Mouse (Mus musculus) limb, embryonic 10.5 days (tissue): ENCODE measurements at regions not wholly inside any gene's neighbourhood (a gene's known extent, or its start where the extent isn't known, plus 50 kb on each side); places are given as distances from the start of the nearest gene placed in this dataset.
A peak's percentile ranks its signal among the peaks of the same experiment; 100 is the strongest.

Experiments
- DNase-seq: peaks from one replicate; pipeline ENCODE4 v3.0.0-alpha.2; 2017; ENCODE audit warnings: low spot score
- H3K27ac ChIP-seq: fragments of 300-500 bp; sonication (generic); 2 replicates; pipeline ENCODE4 v1.5.1; 2016; ENCODE audit warnings: mild to moderate bottlenecking
- H3K27me3 ChIP-seq: fragments of 300-500 bp; sonication (generic); 2 replicates; pipeline ENCODE4 v1.6.1; 2016; ENCODE audit warnings: low read depth, mild to moderate bottlenecking; ENCODE audit not compliant: poor library complexity, severe bottlenecking
- H3K36me3 ChIP-seq: fragments of 300-500 bp; sonication (generic); 2 replicates; pipeline ENCODE4 v1.6.1; 2016; ENCODE audit warnings: mild to moderate bottlenecking, moderate library complexity
- H3K4me1 ChIP-seq: fragments of 300-500 bp; sonication (generic); 2 replicates; pipeline ENCODE4 v1.6.1; 2016
- H3K4me3 ChIP-seq: fragments of 300-500 bp; sonication (generic); 2 replicates; pipeline ENCODE4 v1.5.1; 2016; ENCODE audit warnings: mild to moderate bottlenecking, moderate library complexity
- H3K9me3 ChIP-seq: fragments of 300-500 bp; sonication (generic); replicated peaks from 2 replicates; pipeline ENCODE4 v1.6.1; 2016; ENCODE audit warnings: mild to moderate bottlenecking
- WGBS: fragments of 180-500 bp; shearing (Covaris S2); methylation state at CpG from one replicate; pipeline ENCODE4 v1.1.7; 2016; 5-methylcytosine and 5-hydroxymethylcytosine counted together

DNA sequence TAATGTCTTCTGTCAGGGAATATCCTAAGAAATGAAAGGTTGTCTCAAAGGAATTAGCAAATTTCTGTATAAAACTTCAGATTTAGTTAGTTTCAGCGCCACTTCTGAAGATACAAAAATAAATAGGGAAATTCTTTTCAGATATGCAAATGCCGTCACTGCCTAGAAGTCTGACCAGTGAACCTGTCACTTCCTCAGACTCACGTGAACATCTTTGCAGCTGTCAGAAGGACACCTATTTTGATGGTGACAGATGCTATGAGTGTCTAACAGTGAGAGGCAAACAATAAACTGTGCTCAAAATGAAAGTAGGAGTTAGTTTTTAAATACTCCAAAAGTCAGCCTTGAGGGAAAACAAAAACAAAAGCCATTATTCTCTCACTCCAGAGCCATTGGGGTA, 57.5 kb upstream of the Igf1r start:
- Histone ChIP-seq H3K4me3 (no peak overlapping the region), H3K27me3 (no peaks in the 10 kb centered on the region), H3K4me1 (peaks cover 11% of the 10 kb centered on the region; the same call in 1 of the 2 replicates), H3K36me3 (no peaks in the 10 kb centered on the region), H3K9me3 (no peaks in the 10 kb centered on the region), H3K27ac (no peak overlapping the region)
- WGBS: 83% methylated on average over 3 of the region's 3 CpGs
- no peak for DNase-seq

DNA sequence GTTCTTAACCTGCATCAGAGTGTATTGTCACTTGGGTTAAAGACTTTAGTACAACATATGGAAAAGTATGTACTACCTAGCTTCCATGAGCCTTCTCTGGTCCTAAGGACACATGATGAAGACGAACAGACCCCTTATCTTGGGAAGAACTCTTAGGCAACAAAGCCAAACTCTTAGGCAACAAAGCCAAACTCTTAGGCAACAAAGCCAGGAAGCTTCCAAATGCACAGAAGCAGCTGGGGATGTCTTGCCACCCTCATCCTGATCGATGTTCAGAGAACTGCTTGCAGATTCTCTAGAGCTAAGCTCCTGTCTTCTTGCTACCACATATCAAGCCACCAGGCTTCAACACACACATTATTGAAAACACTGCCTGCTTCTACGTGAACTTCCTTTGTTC, 59.7 kb upstream of the Igf1r start:
- Histone ChIP-seq H3K9me3 (no peaks in the 10 kb centered on the region), H3K4me1 (peaks cover 11% of the 10 kb centered on the region; the same call in 1 of the 2 replicates), H3K27me3 (no peaks in the 10 kb centered on the region), H3K4me3 (no peak overlapping the region), H3K36me3 (no peaks in the 10 kb centered on the region), H3K27ac (no peak overlapping the region)
- WGBS: 77% methylated on average over 3 of the region's 3 CpGs
- DNase-seq: no peak

DNA sequence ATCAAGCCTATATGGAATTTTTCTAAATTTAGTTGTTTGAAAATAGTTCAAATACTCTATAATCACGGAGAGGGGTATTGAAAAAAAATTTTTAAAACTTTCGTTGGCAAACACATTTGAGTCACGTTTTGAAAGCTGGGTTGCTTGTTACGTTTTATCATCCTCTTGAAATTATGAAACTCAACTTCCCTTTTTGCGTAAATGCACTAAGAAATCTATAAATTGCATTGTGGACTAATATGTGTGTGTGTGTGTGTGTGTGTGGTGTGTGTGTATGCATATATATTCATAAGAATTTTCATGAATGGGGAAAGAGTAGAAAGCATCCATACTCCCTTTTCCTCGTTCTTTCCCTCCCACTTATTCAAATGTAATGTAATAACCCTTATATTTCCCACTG, 69.6 kb upstream of the Igf1r start:
- 92% methylated on average over 6 of the region's 6 CpGs for WGBS
- H3K36me3 ChIP-seq: no peaks in the 10 kb centered on the region
- peaks cover 6% of the 10 kb centered on the region; the same call in 1 of the 2 replicates for H3K4me1 ChIP-seq

DNA sequence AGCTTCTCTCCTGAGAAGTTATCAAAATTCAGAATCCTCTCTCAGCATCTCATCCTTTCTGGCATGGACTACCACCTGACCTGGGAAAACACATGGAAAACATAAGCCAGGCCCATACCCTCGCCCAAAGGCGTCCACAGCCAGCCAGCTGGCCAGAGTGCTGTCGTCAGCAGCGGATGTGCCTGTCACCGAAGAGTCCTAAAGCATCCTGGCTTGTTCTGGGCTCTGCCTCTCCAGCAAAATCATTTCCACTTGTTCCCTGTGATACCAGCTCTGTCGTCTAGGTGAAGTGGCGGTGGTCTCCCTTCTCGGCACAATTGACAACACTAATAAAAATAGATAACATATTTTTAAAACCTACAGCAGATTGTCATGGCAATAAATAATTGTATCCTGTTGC, 70.0 kb upstream of the Igf1r start:
- Histone ChIP-seq H3K27me3 (no peaks in the 10 kb centered on the region), H3K9me3 (no peaks in the 10 kb centered on the region), H3K27ac (no peak overlapping the region), H3K4me1 (peaks cover 6% of the 10 kb centered on the region; the same call in 1 of the 2 replicates), H3K36me3 (no peaks in the 10 kb centered on the region), H3K4me3 (no peak overlapping the region)
- 82% methylated on average over 8 of the region's 8 CpGs for WGBS
- peak; percentile 29 for DNase-seq

More for the DNA sequence above, 69.6 kb upstream of the Igf1r start:
- H3K4me3 ChIP-seq: no peak overlapping the region
- no peak overlapping the region for H3K27ac ChIP-seq
- no peak for DNase-seq
- H3K9me3 ChIP-seq: no peaks in the 10 kb centered on the region
- no peaks in the 10 kb centered on the region for H3K27me3 ChIP-seq

DNA sequence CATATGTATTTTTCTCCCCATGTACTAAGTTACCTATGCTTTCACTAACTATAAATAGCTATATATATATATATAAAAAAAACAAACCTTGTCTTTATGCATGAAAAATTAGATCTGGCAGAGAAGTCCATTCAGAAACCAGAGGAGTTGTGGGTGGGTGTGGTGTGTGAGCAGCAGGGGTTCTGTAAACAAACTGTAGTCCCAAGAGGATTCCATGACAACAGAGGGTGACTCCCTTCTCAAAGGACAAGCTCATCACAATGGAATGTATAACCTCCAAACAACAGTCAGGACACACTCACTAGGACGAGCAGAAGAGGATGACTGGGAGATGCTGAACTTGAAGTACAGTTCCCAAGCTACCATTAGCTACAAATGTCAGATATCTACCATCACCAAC, 74.4 kb upstream of the Igf1r start:
- peaks cover 9% of the 10 kb centered on the region for H3K4me1 ChIP-seq
- 63% methylated on average over 1 of the region's 1 CpGs for WGBS
- no peaks in the 10 kb centered on the region for H3K27me3 ChIP-seq
- H3K27ac ChIP-seq: no peak overlapping the region
- no peaks in the 10 kb centered on the region for H3K36me3 ChIP-seq
- DNase-seq: no peak
- no peak overlapping the region for H3K4me3 ChIP-seq
- no peaks in the 10 kb centered on the region for H3K9me3 ChIP-seq

DNA sequence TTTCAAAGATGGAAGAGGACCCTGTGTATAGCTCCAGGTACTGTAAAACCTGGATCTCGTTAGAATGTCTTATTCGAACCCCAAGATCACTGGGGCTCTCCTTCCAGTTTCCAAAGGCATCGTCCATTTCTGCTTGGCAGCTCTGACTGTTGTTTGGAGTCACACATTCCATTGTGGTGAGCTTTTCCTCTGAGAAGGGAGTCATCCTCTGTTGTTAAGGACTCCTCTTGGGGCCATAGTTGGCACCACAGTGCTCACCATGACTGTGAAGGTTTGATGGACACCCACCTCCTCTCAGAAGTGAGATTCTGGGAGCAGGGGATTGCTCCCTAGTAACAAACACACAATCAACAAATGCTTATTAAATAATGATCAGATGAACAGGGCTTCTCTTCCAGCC, 75.0 kb upstream of the Igf1r start:
- Histone ChIP-seq H3K4me3 (no peak overlapping the region), H3K36me3 (no peaks in the 10 kb centered on the region), H3K27ac (no peak overlapping the region), H3K27me3 (no peaks in the 10 kb centered on the region), H3K9me3 (no peaks in the 10 kb centered on the region), H3K4me1 (peaks cover 9% of the 10 kb centered on the region)
- 87% methylated on average over 3 of the region's 3 CpGs for WGBS
- peak; percentile 14 for DNase-seq

DNA sequence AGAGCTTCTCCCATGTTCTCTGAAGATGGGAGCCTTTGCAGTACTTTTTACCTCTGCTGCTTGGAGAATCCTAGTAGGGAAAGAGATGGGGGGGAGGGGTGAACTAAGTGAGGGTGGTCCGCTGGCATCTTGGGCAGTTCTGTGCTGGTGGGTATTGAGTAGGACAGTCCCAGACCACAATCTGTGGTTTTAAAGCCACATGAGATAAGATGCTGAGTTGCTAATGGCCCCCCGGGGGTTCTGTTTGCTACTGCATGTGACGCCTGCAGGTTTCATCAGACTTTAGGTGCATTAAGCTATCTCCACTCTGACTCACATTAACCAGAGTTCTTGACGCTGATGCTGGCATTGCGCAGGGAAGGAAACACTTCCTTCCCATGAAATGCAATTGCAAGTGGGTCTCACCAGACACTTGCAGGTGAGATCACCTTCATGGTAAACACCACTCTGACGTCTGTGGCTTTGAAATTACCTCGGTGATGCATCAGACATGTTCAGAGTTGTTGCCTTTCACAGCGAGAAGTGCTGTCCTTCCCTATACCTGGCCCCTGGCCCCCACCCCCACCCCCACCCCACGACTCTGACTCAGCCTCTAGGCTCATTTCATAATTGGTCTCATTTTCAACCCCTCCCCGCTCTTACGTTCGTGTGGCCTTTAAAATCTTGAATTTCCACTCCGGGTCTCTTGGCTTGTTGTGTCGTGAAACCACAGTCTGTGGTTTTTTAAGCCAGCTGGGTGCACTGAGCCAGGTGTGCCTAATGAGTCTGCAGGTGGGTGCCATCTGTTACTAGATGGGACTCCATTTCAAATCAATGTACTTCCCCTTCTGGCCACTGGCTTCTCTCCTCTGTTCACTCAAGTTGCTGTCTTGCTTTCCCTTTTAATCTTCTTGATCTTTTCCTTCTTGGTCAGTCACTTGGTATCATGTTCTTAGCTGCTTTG, 94.8 kb upstream of the Synm start:
- 66% methylated on average over 14 of the region's 14 CpGs for WGBS
- Histone ChIP-seq H3K27ac (no peak overlapping the region), H3K9me3 (no peaks in the 10 kb centered on the region), H3K36me3 (no peaks in the 10 kb centered on the region), H3K4me3 (no peak overlapping the region), H3K4me1 (peaks cover 10% of the 10 kb centered on the region), H3K27me3 (no peaks in the 10 kb centered on the region)
- DNase-seq: no peak

DNA sequence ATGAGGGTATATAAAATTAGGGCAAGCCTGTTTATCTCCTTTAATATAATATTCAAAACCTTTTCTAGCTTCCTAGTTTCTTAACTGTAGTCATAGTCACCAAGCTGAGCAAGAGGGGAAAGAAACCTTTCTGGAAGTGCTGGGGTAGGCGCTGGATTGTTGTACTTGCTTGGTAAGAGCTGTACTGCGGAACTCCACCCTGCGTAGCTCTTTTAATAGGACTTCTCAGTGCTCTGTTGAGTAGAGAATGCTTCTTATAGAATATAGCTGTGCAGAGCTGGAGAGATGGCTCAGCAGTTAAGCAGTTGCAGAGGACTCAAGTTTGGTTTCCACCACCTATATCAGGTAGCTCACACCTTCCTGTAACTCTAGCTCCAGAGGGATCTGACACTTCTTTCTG, 93.3 kb upstream of the Synm start:
- peaks cover 24% of the 10 kb centered on the region for H3K4me1 ChIP-seq
- no peaks in the 10 kb centered on the region for H3K9me3 ChIP-seq
- no peak for DNase-seq
- H3K27ac ChIP-seq: no peak overlapping the region
- no peak overlapping the region for H3K4me3 ChIP-seq
- 96% methylated on average over 3 of the region's 3 CpGs for WGBS
- no peaks in the 10 kb centered on the region for H3K36me3 ChIP-seq
- H3K27me3 ChIP-seq: peaks cover 3% of the 10 kb centered on the region

DNA sequence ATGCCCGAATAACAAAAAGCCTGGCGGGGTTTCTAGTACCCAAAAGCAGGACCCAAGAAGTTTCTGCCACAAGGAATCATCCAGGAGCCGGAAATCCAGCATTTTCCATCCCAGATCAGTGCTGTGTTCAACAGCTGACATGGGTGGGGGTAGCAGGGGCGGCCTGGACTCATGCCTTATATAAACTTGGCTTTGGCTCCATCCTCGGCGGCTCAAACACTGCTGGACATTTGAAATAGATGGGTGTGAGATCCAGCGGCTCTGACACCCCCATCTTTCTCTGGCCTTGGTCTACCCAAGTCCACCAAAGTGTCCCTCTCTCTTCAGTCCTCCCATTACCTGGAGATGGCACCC, 89.9 kb upstream of the Synm start:
- H3K27me3 ChIP-seq: peaks cover 23% of the 10 kb centered on the region
- no peak for DNase-seq
- peak overlapping the region; percentile 68 for H3K4me3 ChIP-seq
- H3K4me1 ChIP-seq: peaks cover 32% of the 10 kb centered on the region
- H3K36me3 ChIP-seq: no peaks in the 10 kb centered on the region
- WGBS: 14% methylated on average over 7 of the region's 7 CpGs
- H3K9me3 ChIP-seq: no peaks in the 10 kb centered on the region
- H3K27ac ChIP-seq: peak overlapping the region; percentile 92

DNA sequence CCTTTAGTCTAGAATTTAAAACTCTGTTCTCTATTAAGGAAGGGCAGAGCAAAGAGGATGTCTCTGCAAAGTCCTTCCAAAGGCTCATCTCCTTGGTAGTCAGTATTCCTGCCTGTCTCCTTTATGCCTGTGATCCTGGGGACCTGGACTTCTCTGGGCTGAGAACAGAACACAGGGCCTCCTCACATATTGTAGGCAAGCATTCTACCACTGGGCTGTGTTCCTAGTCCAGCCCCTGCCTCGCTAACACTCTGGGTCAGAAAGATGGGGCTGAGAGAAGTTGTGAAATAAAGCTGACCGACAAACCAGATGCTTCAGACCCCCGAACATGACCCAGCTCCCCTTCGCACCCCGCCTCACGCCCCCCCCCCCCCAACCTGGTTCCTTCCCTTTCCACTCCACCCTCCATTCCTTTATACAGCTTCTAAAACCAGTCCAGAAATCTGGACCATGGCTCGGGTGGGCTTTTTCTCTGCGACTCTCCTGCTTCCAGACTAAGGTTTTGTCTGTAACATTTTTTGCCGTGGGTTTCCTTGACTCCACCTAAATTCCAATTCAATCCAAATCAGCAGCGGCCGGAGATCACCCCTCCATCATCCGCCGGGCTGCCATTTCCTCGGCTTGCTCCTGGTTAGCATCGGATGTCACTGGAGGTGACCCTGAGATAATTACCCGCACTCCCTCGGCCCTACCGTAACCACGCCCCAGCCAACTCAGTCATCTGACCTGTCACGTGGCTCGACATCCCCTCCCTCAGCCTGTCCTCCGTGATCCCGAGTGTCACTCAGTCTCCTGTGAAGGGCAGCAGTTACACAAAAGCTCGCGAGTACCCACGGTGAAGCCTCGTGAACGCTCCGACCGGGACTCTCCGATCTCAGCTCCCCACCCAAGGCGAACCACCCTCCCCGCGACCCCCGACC, 89.3 kb upstream of the Synm start:
- H3K4me3 ChIP-seq: peak overlapping the region; percentile 68
- no peaks in the 10 kb centered on the region for H3K36me3 ChIP-seq
- H3K9me3 ChIP-seq: no peaks in the 10 kb centered on the region
- DNase-seq: peak; percentile 87
- peaks cover 23% of the 10 kb centered on the region for H3K27me3 ChIP-seq
- peaks cover 29% of the 10 kb centered on the region for H3K4me1 ChIP-seq
- 3% methylated on average over 35 of the region's 35 CpGs for WGBS
- H3K27ac ChIP-seq: peak overlapping the region; percentile 92

DNA sequence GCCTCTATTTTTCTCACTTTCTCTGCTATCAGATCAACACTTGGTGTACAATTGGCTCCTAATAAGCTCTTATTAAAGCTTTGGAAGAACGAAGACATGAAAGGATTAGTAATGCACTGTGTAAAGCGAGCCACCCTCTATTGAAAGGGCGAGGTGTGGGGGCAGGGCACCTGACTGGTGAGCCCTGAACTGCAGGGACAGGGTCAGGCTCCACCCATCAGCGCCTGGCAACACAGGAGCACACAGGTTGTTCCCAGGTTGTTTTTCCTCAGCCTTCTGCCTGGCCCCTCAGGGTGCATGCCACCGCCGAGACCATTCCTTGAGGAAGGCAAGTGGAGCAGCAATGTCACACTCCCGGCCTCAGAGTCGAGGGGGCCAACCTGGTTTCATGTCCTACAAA, 87.3 kb upstream of the Synm start:
- Histone ChIP-seq H3K4me1 (peaks cover 29% of the 10 kb centered on the region), H3K4me3 (no peak overlapping the region), H3K27ac (no peak overlapping the region), H3K36me3 (no peaks in the 10 kb centered on the region), H3K9me3 (no peaks in the 10 kb centered on the region), H3K27me3 (peaks cover 23% of the 10 kb centered on the region)
- no peak for DNase-seq
- 10% methylated on average over 8 of the region's 8 CpGs for WGBS

DNA sequence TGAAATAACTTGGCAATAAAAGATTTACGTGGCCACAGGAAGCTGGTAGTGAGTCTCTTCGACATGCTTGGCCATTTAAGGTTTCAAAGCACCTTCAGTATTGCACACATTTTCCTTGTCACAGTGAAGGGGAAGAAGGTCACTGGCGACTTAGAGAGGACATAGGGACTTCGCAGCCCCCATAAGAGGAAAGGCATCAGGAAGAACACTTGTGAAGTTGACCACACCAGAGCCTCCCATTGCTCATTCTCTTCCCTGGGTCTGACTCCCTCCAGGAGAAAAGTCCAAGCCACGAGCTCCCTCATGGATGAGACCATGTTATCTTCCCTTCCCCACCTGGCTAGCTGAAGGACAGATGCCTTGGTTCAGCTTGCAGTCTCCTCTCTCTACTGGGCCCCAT, 77.4 kb upstream of the Synm start:
- no peak for DNase-seq
- Histone ChIP-seq H3K4me1 (peaks cover 5% of the 10 kb centered on the region; the same call in 1 of the 2 replicates), H3K36me3 (no peaks in the 10 kb centered on the region), H3K27ac (no peak overlapping the region), H3K27me3 (no peaks in the 10 kb centered on the region), H3K9me3 (no peaks in the 10 kb centered on the region), H3K4me3 (no peak overlapping the region)
- 88% methylated on average over 5 of the region's 5 CpGs for WGBS
